13 mouse cellular contexts compared by ENCODE assay signal in genomic region chr1:91912227-91913119, GRCm38 (mm10).
DNase-seq lines count a peak whose midpoint lies in the region; ATAC-seq lines count a peak whose summit lies in the region.
"Had no signal": no experiment of that assay in that cellular context is flagged by ENCODE, and none has a peak within 500 bp of the region (broad histone marks: within the 10 kb centered on the region; RNA-seq: fewer than 3 reads in every experiment).

No protein-coding gene starts in this region.

- WGBS in heart, embryonic 16.5 days, result 52% methylated on average over 10 of the region's 10 CpGs
- 51% methylated on average over 10 of the region's 10 CpGs for WGBS in heart, embryonic 10.5 days
- WGBS in neural tube, embryonic 15.5 days, result 65% methylated on average over 10 of the region's 10 CpGs
- WGBS in embryonic facial prominence, embryonic 15.5 days, result 26% methylated on average over 10 of the region's 10 CpGs
- WGBS in stomach, embryonic 16.5 days, result 33% methylated on average over 10 of the region's 10 CpGs

- 0 out of 2 replicates have a peak, but pooled peaks have one; percentile 17 for ATAC-seq in heart, embryonic 16.5 days (replicated peaks; ENCODE audit: extremely low read depth, insufficient read depth, low FRiP score)
- no peak for ATAC-seq in neural tube, embryonic 15.5 days (ENCODE audit: low FRiP score)
- ATAC-seq in embryonic facial prominence, embryonic 15.5 days (ENCODE audit: insufficient number of reproducible peaks, low FRiP score, low TSS enrichment, low read depth), result peak; percentile 59
- peak; percentile 58 for ATAC-seq in stomach, embryonic 16.5 days (ENCODE audit: insufficient read depth, low FRiP score)
- ATAC-seq: forebrain, embryonic 13.5 days had no signal

- no peak overlapping the region for H3K27ac ChIP-seq in heart, embryonic 16.5 days (ENCODE audit: low read length)
- no peak overlapping the region; the same call in 1 of the 2 replicates for H3K27ac ChIP-seq in heart, embryonic 10.5 days
- no peak overlapping the region for H3K27ac ChIP-seq in neural tube, embryonic 15.5 days (replicated peaks)
- H3K27ac ChIP-seq in embryonic facial prominence, embryonic 15.5 days (replicated peaks), result peak overlapping the region; percentile 48
- H3K27ac ChIP-seq in stomach, embryonic 16.5 days (ENCODE audit: low read length), result peak overlapping the region; percentile 64
- H3K27ac ChIP-seq: forebrain, embryonic 13.5 days; hindbrain, embryonic 13.5 days had no signal

- H3K9me3 ChIP-seq in heart, embryonic 16.5 days (replicated peaks; ENCODE audit: control insufficient read depth, low read length), result no peaks in the 10 kb centered on the region
- no peaks in the 10 kb centered on the region for H3K9me3 ChIP-seq in heart, embryonic 10.5 days
- no peaks in the 10 kb centered on the region for H3K9me3 ChIP-seq in neural tube, embryonic 15.5 days (replicated peaks)
- no peaks in the 10 kb centered on the region for H3K9me3 ChIP-seq in embryonic facial prominence, embryonic 15.5 days (replicated peaks)
- H3K9me3 ChIP-seq in stomach, embryonic 16.5 days (replicated peaks; ENCODE audit: control insufficient read depth, low read length), result no peaks in the 10 kb centered on the region
- H3K9me3 ChIP-seq: forebrain, embryonic 13.5 days; hindbrain, embryonic 13.5 days had no signal

- peaks cover 3% of the 10 kb centered on the region; the same call in 1 of the 2 replicates for H3K27me3 ChIP-seq in heart, embryonic 16.5 days (ENCODE audit: control insufficient read depth, insufficient read depth, low read length)
- H3K27me3 ChIP-seq in heart, embryonic 10.5 days (ENCODE audit: insufficient read depth, poor library complexity, severe bottlenecking), result no peaks in the 10 kb centered on the region
- no peaks in the 10 kb centered on the region for H3K27me3 ChIP-seq in neural tube, embryonic 15.5 days (replicated peaks)
- no peaks in the 10 kb centered on the region for H3K27me3 ChIP-seq in embryonic facial prominence, embryonic 15.5 days
- H3K27me3 ChIP-seq in stomach, embryonic 16.5 days (ENCODE audit: control insufficient read depth, insufficient read depth, low read length), result no peaks in the 10 kb centered on the region
- H3K27me3 ChIP-seq: forebrain, embryonic 13.5 days; hindbrain, embryonic 13.5 days had no signal

- H3K36me3 ChIP-seq in heart, embryonic 16.5 days (ENCODE audit: control insufficient read depth, insufficient read depth), result no peaks in the 10 kb centered on the region
- H3K36me3 ChIP-seq in heart, embryonic 10.5 days, result no peaks in the 10 kb centered on the region
- no peaks in the 10 kb centered on the region for H3K36me3 ChIP-seq in neural tube, embryonic 15.5 days
- no peaks in the 10 kb centered on the region for H3K36me3 ChIP-seq in embryonic facial prominence, embryonic 15.5 days
- no peaks in the 10 kb centered on the region for H3K36me3 ChIP-seq in stomach, embryonic 16.5 days (ENCODE audit: control insufficient read depth, insufficient read depth, low read length)
- H3K36me3 ChIP-seq: hindbrain, embryonic 13.5 days had no signal

- no peak for DNase-seq in heart, embryonic 10.5 days (ENCODE audit: low spot score)
- DNase-seq in neural tube, embryonic 10.5 days (ENCODE audit: extremely low spot score, low spot score), result peak; percentile 31
- no peak for DNase-seq in ovary, adult 18-20 months (ENCODE audit: low spot score)
- DNase-seq: adrenal gland, postnatal 14 days; cerebellum, adult 8-10 months; right cerebral cortex, postnatal 4 days; thymus, postnatal 4 days had no signal

- no peak overlapping the region for H3K4me2 ChIP-seq in heart, embryonic 16.5 days (ENCODE audit: low read depth, low read length)
- no peak overlapping the region for H3K4me2 ChIP-seq in neural tube, embryonic 15.5 days
- no peak overlapping the region for H3K4me2 ChIP-seq in embryonic facial prominence, embryonic 15.5 days (replicated peaks)
- H3K4me2 ChIP-seq in stomach, embryonic 16.5 days (ENCODE audit: low read depth, low read length), result no peak overlapping the region
- H3K4me2 ChIP-seq: forebrain, embryonic 13.5 days; hindbrain, embryonic 13.5 days had no signal

- no peak overlapping the region for H3K4me3 ChIP-seq in heart, embryonic 16.5 days (ENCODE audit: low read length)
- H3K4me3 ChIP-seq in heart, embryonic 10.5 days, result no peak overlapping the region
- no peak overlapping the region for H3K4me3 ChIP-seq in neural tube, embryonic 15.5 days (replicated peaks)
- H3K4me3 ChIP-seq in embryonic facial prominence, embryonic 15.5 days (replicated peaks), result no peak overlapping the region
- no peak overlapping the region for H3K4me3 ChIP-seq in stomach, embryonic 16.5 days (replicated peaks; ENCODE audit: low read length)
- H3K4me3 ChIP-seq: forebrain, embryonic 13.5 days; hindbrain, embryonic 13.5 days had no signal

- peaks cover 5% of the 10 kb centered on the region for H3K4me1 ChIP-seq in heart, embryonic 16.5 days (ENCODE audit: control insufficient read depth, insufficient read depth, low read length)
- H3K4me1 ChIP-seq in heart, embryonic 10.5 days, result peaks cover 37% of the 10 kb centered on the region
- H3K4me1 ChIP-seq in neural tube, embryonic 15.5 days, result 0 out of 2 replicates have a peak, but pooled peaks cover 3% of the 10 kb centered on the region
- peaks cover 25% of the 10 kb centered on the region for H3K4me1 ChIP-seq in embryonic facial prominence, embryonic 15.5 days
- H3K4me1 ChIP-seq in stomach, embryonic 16.5 days (ENCODE audit: control insufficient read depth, insufficient read depth, low read length), result peaks cover 27% of the 10 kb centered on the region
- H3K4me1 ChIP-seq: forebrain, embryonic 13.5 days; hindbrain, embryonic 13.5 days had no signal

- H3K9ac ChIP-seq in heart, embryonic 16.5 days (ENCODE audit: low read length), result no peak overlapping the region
- no peak overlapping the region for H3K9ac ChIP-seq in neural tube, embryonic 15.5 days (replicated peaks)
- H3K9ac ChIP-seq in embryonic facial prominence, embryonic 15.5 days, result no peak overlapping the region
- 0 out of 2 replicates have a peak overlapping the region, but pooled peaks have one; percentile 9 for H3K9ac ChIP-seq in stomach, embryonic 16.5 days (ENCODE audit: low read length)
- H3K9ac ChIP-seq: forebrain, embryonic 13.5 days; hindbrain, embryonic 13.5 days had no signal

Comparison
In these comparisons a context has a peak if more than half of its experiments do, and no peak if none do; other contexts are left out.
1. H3K27ac ChIP-seq: peak in embryonic facial prominence, embryonic 15.5 days (single experiment) and stomach, embryonic 16.5 days (single experiment); none in heart, embryonic 16.5 days (single experiment), heart, embryonic 10.5 days (single experiment) and neural tube, embryonic 15.5 days (single experiment).